Mouse (Mus musculus) frontal cortex, postnatal 36 days (tissue): ENCODE data around the gene Rpl32.

ENCODE experiments used
- DNase-seq, 2 experiments: peaks; one replicate each; pipeline ENCODE4 v3.0.0; 2022; ENCODE audit warnings: low spot score in 2 of 2

The Rpl32 gene

DNA sequence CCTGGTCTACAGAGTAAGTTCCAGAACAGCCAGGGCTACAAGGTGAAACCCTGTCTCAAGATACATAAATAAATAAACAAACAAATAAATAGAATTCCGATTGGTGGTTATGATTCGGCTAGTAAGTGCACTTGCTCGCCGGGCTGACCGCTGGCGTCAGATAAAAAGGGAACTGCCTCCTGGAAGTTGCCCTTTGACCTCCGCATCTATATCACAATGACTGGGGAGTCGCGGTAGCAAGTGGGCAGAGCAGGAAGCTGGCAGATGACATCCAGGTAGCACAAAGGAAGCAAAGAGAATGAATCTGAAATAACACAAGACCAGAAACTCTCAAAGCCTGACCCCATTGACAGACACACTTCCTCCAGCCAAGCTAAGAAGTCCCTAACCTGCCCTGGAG lies 41.2 kb downstream of the Rpl32 start:
- DNase-seq = no peak

DNA sequence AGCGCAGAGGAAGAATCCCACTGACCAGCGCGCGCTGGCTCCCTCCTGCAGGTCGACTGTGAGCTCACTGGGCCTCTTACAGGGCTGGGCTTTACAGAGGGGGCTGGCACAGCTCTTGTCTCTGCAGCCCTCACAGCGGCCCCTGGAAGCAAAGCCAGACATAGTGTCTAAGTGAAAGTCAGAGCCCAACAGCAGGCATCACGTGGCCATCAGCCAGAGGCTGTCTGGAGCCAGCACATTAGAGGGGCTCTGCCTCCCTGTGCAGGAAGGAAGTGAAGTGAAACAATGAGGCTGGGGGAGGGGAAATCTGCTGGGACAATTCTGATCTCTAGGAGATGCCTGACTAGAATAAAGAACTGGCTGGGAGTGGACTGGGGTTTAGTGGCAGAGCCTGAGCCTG lies 44.4 kb downstream of the Rpl32 start:
- peak in 1 of 2 experiments; percentile 14 for DNase-seq

DNA sequence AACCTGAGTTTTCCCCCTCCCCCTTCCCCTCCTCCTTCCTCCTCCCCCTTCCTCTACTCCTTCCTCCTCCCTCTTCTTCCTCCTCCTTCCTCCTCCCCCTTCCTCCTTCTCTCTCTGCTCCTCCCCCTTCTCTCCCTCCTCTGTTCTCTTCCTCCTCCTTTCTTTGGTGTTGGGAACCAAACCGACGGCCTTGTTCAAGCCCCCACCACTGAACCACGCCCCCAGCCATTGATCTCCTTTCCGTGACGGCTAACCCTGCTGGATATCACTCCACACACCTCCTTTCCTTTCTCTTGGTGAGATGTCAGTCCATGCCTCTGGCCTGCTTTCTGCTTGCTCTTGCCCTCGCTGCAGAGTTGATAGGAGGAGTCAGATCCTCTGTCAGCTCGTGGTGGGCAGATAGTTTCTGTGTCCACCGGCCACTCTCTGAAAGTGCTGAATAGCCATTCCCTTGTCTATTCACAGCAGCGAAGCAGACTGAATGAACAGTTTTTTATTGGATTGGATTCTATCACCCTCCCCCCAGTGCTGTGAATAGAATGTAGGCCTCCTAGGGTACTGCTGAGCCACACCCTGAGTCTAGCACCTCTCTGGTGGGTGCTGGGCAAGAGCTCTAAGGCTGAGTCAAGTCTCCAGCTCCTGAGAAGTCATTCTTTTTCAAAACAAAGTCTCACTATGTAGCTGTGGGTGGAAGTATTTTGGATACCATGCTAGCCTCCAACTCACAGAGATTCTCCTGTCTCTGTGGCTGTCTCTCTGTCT lies 46.4 kb downstream of the Rpl32 start, which contains the start of gene Tmem40:
TSS of gene Tmem40 (minus strand) at position 416 of the 762 bp plus-strand sequence.
- peak in 1 of 2 experiments; percentile 23 for DNase-seq

DNA sequence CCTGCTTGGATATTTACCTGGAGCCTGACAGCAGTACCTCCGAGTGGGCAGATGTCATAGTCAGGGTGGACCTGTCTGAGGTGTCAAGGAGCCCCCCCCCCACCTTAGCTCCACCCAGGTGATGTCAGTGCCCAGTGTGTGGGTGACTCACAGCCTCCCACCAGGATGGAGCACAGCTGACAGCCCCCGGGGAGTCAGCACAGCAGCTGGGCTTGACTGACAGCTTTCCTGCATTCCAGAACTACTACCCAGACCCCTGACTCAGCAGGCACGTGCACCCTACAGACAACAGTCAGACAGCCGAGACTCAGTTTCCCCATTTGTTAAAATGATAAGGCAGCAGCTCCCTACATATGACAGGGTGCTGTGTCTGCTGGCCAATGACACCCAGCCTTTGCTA lies 47.6 kb downstream of the Rpl32 start:
- no peak for DNase-seq

- no peak for DNase-seq
Measured at GRCm38 (mm10) chr6:115760137-115760536, 48.4 kb downstream of the Rpl32 start.

DNA sequence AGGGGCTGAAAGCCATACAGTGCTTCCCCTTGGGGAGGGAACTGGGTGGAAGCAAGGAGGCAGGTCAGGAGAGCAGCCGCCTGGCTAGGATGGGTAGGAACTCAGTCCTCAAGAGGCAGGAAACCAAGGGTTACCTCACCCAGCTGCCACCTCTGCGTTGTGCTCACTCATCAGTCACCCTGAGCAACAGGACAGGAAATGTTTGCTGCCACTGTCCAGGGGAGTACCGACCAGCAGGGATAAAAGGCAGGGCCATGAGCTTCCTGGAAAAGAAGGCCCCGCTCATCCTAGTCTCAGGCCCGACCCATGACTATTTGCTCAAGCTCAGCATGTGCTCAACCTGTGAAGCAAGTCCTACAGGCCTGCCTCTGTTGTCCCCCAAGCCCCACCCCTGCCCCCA lies 49.1 kb downstream of the Rpl32 start:
- no peak for DNase-seq

DNA sequence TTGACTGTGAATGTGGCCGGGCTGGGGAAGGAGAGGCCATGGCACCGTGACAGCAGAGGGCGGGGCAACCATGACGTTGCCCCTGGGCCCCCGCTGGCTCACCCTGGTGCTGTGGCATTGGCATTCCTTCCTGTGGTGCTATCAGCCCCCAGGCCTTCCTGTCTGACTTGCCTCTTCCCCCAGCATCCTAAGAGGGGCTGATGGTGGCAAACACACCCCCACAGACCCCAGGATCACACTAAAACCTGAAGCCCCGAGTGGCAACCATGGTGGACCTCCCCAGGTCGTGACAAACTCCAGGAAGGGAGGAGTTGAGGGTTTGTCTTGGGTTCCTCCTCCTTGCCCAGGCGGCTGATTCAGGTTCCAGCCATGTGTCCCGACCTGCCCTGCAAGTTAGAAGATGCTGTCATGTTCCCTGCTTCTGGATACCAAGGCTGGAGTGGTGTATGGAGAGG lies 49.5 kb downstream of the Rpl32 start:
- no peak for DNase-seq

DNA sequence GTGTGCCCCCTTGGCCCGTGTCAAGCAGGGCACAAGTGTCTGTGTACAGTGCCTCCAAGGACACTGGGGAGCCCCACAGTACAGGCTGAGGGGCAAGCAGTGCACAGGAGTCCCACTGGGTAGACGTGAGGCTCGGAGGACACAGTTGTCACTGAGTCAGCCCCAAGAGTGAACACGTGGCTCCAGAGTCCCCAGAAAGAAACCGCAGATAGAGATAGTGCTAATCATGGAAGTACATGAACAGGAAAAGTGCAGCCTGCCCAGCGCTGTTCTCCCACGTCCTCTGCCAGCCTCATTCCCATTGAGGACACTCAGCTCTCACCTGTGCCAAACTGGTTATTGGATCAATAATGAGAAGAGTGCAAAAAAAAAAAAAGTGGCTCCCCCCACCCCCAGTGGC lies 53.0 kb downstream of the Rpl32 start:
- no peak for DNase-seq
